Mouse (Mus musculus): ENCODE results near the gene Rsl24d1. TPM values are rescaled to one million over a fixed set of nuclear protein-coding genes. Genes with fewer than 3 reads are reported as not detected.

Gene Rsl24d1
- total and polyA plus RNA-seq, 3 experiments = 195 to 234 TPM; not detected in 1

- H3K27me3 ChIP-seq (ENCODE audit: control insufficient read depth in 1 of 2, insufficient read depth in 2 of 2, low read length in 2 of 2) = no peaks in the 10 kb centered on the region
- H3K4me1 ChIP-seq (ENCODE audit: control insufficient read depth in 1 of 2, insufficient read depth in 2 of 2, low read length in 2 of 2) = no peaks in the 10 kb centered on the region
- H3K36me3 ChIP-seq (ENCODE audit: control insufficient read depth in 1 of 2, insufficient read depth in 2 of 2, low read length in 2 of 2) = no peaks in the 10 kb centered on the region; a peak in 1 of 4 replicates
- TF ChIP-seq ZC3H11A (IDR thresholded peaks at IDR 0.05; ENCODE audit: low read depth, low read length) (peak; percentile 41; the same call in 1 of the 2 replicates), MAX (IDR thresholded peaks at IDR 0.05; ENCODE audit: low read length) (no peak), POLR2AphosphoS5 (IDR thresholded peaks at IDR 0.05; ENCODE audit: borderline replicate concordance, low read depth, low read length) (no peak), BHLHE40 (IDR thresholded peaks at IDR 0.05; ENCODE audit: borderline replicate concordance, low read depth, low read length) (0 out of 2 replicates have a peak, but pooled peaks have one; percentile 8), EP300 (IDR thresholded peaks at IDR 0.05; ENCODE audit: low read depth in 1 of 2, low read length in 2 of 2) (no peak), GATA1 (IDR thresholded peaks at IDR 0.05; ENCODE audit: low read depth, low read length) (no peak), SIN3A (IDR thresholded peaks at IDR 0.05; ENCODE audit: low read length) (no peak), MEF2A (IDR thresholded peaks at IDR 0.05; ENCODE audit: extremely low read depth, insufficient replicate concordance, low read depth, low read length, poor library complexity, severe bottlenecking) (no peak), SMC3 (IDR thresholded peaks at IDR 0.05; ENCODE audit: low read depth, low read length) (peak; percentile 61), POLR2A (IDR thresholded peaks at IDR 0.05; ENCODE audit: control insufficient read depth in 1 of 2, insufficient read depth in 1 of 2, low read depth in 1 of 2, low read length in 2 of 2, poor library complexity in 1 of 2) (no peak), TAL1 (IDR thresholded peaks at IDR 0.05; ENCODE audit: low read length) (no peak), TCF12 (IDR thresholded peaks at IDR 0.05; ENCODE audit: low read depth, low read length) (no peak), MAFK (IDR thresholded peaks at IDR 0.05; ENCODE audit: borderline replicate concordance, low read depth, low read length) (no peak), ETS1 (IDR thresholded peaks at IDR 0.05; ENCODE audit: low read depth, low read length) (no peak), MXI1 (IDR thresholded peaks at IDR 0.05; ENCODE audit: low read depth, low read length) (no peak), ZMIZ1 (IDR thresholded peaks at IDR 0.05; ENCODE audit: low read depth, low read length) (no peak), CTCF (IDR thresholded peaks at IDR 0.05 in 2 of 3, conservative IDR thresholded peaks at IDR 0.05 in 1 of 3; ENCODE audit: control insufficient read depth in 1 of 3, insufficient read depth in 1 of 3, low read depth in 2 of 3, low read length in 3 of 3, poor library complexity in 1 of 3, severe bottlenecking in 1 of 3) (peak; percentile 51 to 66 (median 52)), JUND (IDR thresholded peaks at IDR 0.05; ENCODE audit: low read depth, low read length) (no peak), HCFC1 (IDR thresholded peaks at IDR 0.05; ENCODE audit: low read depth, low read length) (no peak), MYB (IDR thresholded peaks at IDR 0.05; ENCODE audit: low read depth, low read length) (no peak), RAD21 (IDR thresholded peaks at IDR 0.05; ENCODE audit: low read depth, low read length) (peak; percentile 58), POLR2AphosphoS2 (IDR thresholded peaks at IDR 0.05; ENCODE audit: low read length) (no peak), KAT2A (conservative IDR thresholded peaks at IDR 0.05; ENCODE audit: low read depth, low read length) (no peak), USF2 (IDR thresholded peaks at IDR 0.05; ENCODE audit: borderline replicate concordance in 1 of 2, insufficient read depth in 1 of 2, low read depth in 1 of 2, low read length in 2 of 2) (no peak), CHD1 (IDR thresholded peaks at IDR 0.05; ENCODE audit: low read depth, low read length) (no peak), ZKSCAN1 (IDR thresholded peaks at IDR 0.05; ENCODE audit: low read depth, low read length) (no peak), NRF1 (IDR thresholded peaks at IDR 0.05; ENCODE audit: insufficient read depth, low read depth, low read length, poor library complexity, severe bottlenecking) (no peak)
- no peaks in the 10 kb centered on the region for H3K79me2 ChIP-seq (ENCODE audit: control insufficient read depth, insufficient read depth, low read length, poor library complexity)
- DNase-seq (ENCODE audit: low read depth, low spot score) = peak; percentile 75
- H3K9me3 ChIP-seq (replicated peaks; ENCODE audit: insufficient read depth, low read length) = no peaks in the 10 kb centered on the region
- H3K4me3 ChIP-seq (ENCODE audit: control insufficient read depth in 1 of 2, insufficient read depth in 1 of 2, low read depth in 2 of 2, low read length in 2 of 2) = no peak overlapping the region
- H3K27ac ChIP-seq (ENCODE audit: control insufficient read depth, low read depth, low read length) = no peak overlapping the region
- H3K9ac ChIP-seq (ENCODE audit: control insufficient read depth, low read depth, low read length, poor library complexity, severe bottlenecking) = no peak overlapping the region
Observed at GRCm38 (mm10) chr9:73159265-73159664, 46.0 kb downstream of the Rsl24d1 start.

Measured in MEL (cell line).